In the genomic region with DNA sequence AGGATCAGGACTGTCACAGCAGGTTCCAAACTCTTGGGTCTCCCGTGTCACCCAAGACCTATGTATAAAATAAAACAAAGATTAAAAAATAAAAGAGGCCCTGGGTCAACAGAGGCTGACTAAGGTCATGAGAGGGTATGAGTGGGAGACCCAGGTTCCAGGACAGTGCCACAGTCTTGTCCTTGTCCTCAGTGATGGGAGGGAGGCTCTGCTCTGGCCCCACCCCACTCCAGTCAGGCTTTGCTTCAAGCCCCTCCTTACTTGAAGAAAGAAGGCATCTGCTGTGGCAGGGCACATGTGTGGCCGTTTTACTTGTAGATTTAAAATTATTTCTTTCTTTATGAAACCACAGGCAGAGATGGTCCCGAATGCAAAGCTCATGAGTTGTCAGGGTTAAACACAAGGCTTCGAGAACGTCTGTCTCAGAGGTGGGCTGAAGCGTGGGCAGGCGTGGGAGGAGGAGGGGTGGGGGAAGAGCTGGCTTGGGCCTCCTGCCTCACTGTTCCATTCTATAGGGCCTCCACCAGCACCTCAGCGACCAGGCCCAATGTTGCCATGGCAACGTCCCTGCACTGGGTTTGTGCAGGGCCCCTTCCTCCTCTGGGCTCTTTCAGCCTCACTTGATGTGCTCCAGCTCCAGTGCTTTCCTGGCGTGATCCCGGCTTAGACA, we compare ENCODE assay signal across 9 mouse cellular contexts.
A peak's percentile ranks its signal among the peaks of the same experiment; 100 is the strongest.
DNase-seq lines count a peak whose midpoint lies in the region; ATAC-seq and TF ChIP-seq lines count a peak whose summit lies in the region.
"Had no signal": no experiment of that assay in that cellular context is flagged by ENCODE, and none has a peak within 500 bp of the region (broad histone marks: within the 10 kb centered on the region; RNA-seq: fewer than 3 reads in every experiment).

No protein-coding gene starts in this region.

- intact Hi-C loops in heart, postnatal 14 days (cut with DNase I) = no loop called here

- peak; percentile 27; the same call in 1 of the 2 replicates for ATAC-seq in heart, embryonic 14.5 days (ENCODE audit: insufficient number of reproducible peaks, insufficient read depth, low FRiP score, low read depth)
- peak; percentile 73 for ATAC-seq in forebrain, postnatal 0 days
- ATAC-seq in midbrain, embryonic 14.5 days (ENCODE audit: low FRiP score, low TSS enrichment) = peak; percentile 74

- no peaks in the 10 kb centered on the region; the same call in 1 of the 2 replicates for H3K9me3 ChIP-seq in heart, embryonic 14.5 days (ENCODE audit: control insufficient read depth, low read length)
- H3K9me3 ChIP-seq in forebrain, postnatal 0 days (ENCODE audit: low read length) = no peaks in the 10 kb centered on the region
- H3K9me3 ChIP-seq in midbrain, embryonic 14.5 days (ENCODE audit: control insufficient read depth, low read length) = no peaks in the 10 kb centered on the region

- no peak for TF ChIP-seq CTCF in forebrain, postnatal 0 days (IDR thresholded peaks at IDR 0.05; ENCODE audit: low read depth)

- H3K36me3 ChIP-seq in heart, embryonic 14.5 days (ENCODE audit: control insufficient read depth, insufficient read depth, low read length) = no peaks in the 10 kb centered on the region
- H3K36me3 ChIP-seq in forebrain, postnatal 0 days (ENCODE audit: insufficient read depth) = no peaks in the 10 kb centered on the region
- no peaks in the 10 kb centered on the region for H3K36me3 ChIP-seq in midbrain, embryonic 14.5 days (ENCODE audit: control insufficient read depth, insufficient read depth, low read length)

- H3K4me2 ChIP-seq in heart, embryonic 14.5 days (ENCODE audit: low read length) = no peak overlapping the region
- no peak overlapping the region for H3K4me2 ChIP-seq in forebrain, postnatal 0 days (ENCODE audit: low read depth)
- H3K4me2 ChIP-seq in midbrain, embryonic 14.5 days (ENCODE audit: low read length) = peak overlapping the region; percentile 13

- H3K4me1 ChIP-seq in heart, embryonic 14.5 days (ENCODE audit: control insufficient read depth in 2 of 2, insufficient read depth in 2 of 2, low read length in 2 of 2) = peaks cover 5 to 7% of the 10 kb centered on the region in 2 experiments
- peaks cover 7% of the 10 kb centered on the region for H3K4me1 ChIP-seq in forebrain, postnatal 0 days (ENCODE audit: insufficient read depth)
- peaks cover 13% of the 10 kb centered on the region for H3K4me1 ChIP-seq in midbrain, embryonic 14.5 days (ENCODE audit: control insufficient read depth, insufficient read depth, low read length)

- no peak overlapping the region for H3K4me3 ChIP-seq in heart, embryonic 14.5 days (ENCODE audit: control insufficient read depth in 1 of 2, insufficient read depth in 1 of 2, low read depth in 1 of 2, low read length in 2 of 2)
- no peak overlapping the region for H3K4me3 ChIP-seq in forebrain, postnatal 0 days (ENCODE audit: low read depth, low read length)
- no peak overlapping the region for H3K4me3 ChIP-seq in midbrain, embryonic 14.5 days (replicated peaks; ENCODE audit: low read depth, low read length)

- no peak for DNase-seq in heart, postnatal 14 days
- DNase-seq in ZHBTc4 (ENCODE audit: low read depth, low spot score) = peak; percentile 75
- DNase-seq in forebrain, postnatal 0 days = peak; percentile 64
- peak; percentile 88 for DNase-seq in midbrain, embryonic 14.5 days
- no peak for DNase-seq in adrenal gland, adult 8-10 months
- no peak for DNase-seq in adrenal gland, postnatal 36 days
- DNase-seq in Muller cell, postnatal 12 days (ENCODE audit: inconsistent ontology term) = no peak
- DNase-seq: cerebellum, adult 9-10 months had no signal

- H3K9ac ChIP-seq in heart, embryonic 14.5 days (ENCODE audit: low read length) = no peak overlapping the region
- no peak overlapping the region for H3K9ac ChIP-seq in forebrain, postnatal 0 days
- H3K9ac ChIP-seq in midbrain, embryonic 14.5 days (replicated peaks; ENCODE audit: low read length) = 0 out of 2 replicates have a peak overlapping the region, but pooled peaks have one; percentile 4

- H3K27me3 ChIP-seq in heart, embryonic 14.5 days (ENCODE audit: control insufficient read depth, insufficient read depth, low read length) = no peaks in the 10 kb centered on the region
- no peaks in the 10 kb centered on the region for H3K27me3 ChIP-seq in forebrain, postnatal 0 days (ENCODE audit: insufficient read depth, low read length)
- no peaks in the 10 kb centered on the region for H3K27me3 ChIP-seq in midbrain, embryonic 14.5 days (ENCODE audit: control insufficient read depth, insufficient read depth, low read length)

- 34% methylated on average over 11 of the region's 11 CpGs for WGBS in heart, embryonic 14.5 days
- WGBS in forebrain, postnatal 0 days = 11% methylated on average over 11 of the region's 11 CpGs
- 10% methylated on average over 11 of the region's 11 CpGs for WGBS in midbrain, embryonic 14.5 days

- H3K27ac ChIP-seq in heart, embryonic 14.5 days (replicated peaks in 1 of 2; ENCODE audit: control insufficient read depth in 1 of 2, insufficient read depth in 1 of 2, low read depth in 2 of 2, low read length in 2 of 2) = no peak overlapping the region
- no peak overlapping the region for H3K27ac ChIP-seq in forebrain, postnatal 0 days (ENCODE audit: low read depth, low read length)
- H3K27ac ChIP-seq in midbrain, embryonic 14.5 days (replicated peaks; ENCODE audit: low read depth, low read length) = peak overlapping the region; percentile 55

Comparison
In these comparisons a context has a peak if more than half of its experiments do, and no peak if none do; other contexts are left out.
1. DNase-seq: peak in ZHBTc4 (single experiment), forebrain, postnatal 0 days (single experiment) and midbrain, embryonic 14.5 days (single experiment); none in heart, postnatal 14 days (0 of 2), adrenal gland, adult 8-10 months (single experiment), adrenal gland, postnatal 36 days (0 of 2) and Muller cell, postnatal 12 days (single experiment).
2. Peak in every context shown above with its lines, with median percentiles within 50 percentile points of each other: ATAC-seq.